Mouse (Mus musculus) lung, postnatal 0 days (tissue): ENCODE measurements around the gene Rras2.

Experiments used
- CTCF ChIP-seq: IDR thresholded peaks from 2 replicates; pipeline ENCODE4 v1.5.1; 2016; ENCODE audit warnings: antibody characterized with exemption, mild to moderate bottlenecking
- EP300 ChIP-seq: IDR thresholded peaks from 2 replicates; pipeline ENCODE4 v1.6.1; 2016; ENCODE audit warnings: antibody characterized with exemption, mild to moderate bottlenecking, control low read depth

- TF ChIP-seq CTCF (no peak), EP300 (no peak)
Measured at GRCm38 (mm10) chr7:114018861-114019260, 98.7 kb downstream of the Rras2 start.
